Mouse (Mus musculus): Measurements from ENCODE around the gene Gipc2. TPM values are rescaled to one million over a fixed set of nuclear protein-coding genes. Genes with fewer than 3 reads are reported as not detected.

The Gipc2 gene
- total RNA-seq, 2 experiments from 2014 or later: 1.4 to 3.0 TPM

DNA sequence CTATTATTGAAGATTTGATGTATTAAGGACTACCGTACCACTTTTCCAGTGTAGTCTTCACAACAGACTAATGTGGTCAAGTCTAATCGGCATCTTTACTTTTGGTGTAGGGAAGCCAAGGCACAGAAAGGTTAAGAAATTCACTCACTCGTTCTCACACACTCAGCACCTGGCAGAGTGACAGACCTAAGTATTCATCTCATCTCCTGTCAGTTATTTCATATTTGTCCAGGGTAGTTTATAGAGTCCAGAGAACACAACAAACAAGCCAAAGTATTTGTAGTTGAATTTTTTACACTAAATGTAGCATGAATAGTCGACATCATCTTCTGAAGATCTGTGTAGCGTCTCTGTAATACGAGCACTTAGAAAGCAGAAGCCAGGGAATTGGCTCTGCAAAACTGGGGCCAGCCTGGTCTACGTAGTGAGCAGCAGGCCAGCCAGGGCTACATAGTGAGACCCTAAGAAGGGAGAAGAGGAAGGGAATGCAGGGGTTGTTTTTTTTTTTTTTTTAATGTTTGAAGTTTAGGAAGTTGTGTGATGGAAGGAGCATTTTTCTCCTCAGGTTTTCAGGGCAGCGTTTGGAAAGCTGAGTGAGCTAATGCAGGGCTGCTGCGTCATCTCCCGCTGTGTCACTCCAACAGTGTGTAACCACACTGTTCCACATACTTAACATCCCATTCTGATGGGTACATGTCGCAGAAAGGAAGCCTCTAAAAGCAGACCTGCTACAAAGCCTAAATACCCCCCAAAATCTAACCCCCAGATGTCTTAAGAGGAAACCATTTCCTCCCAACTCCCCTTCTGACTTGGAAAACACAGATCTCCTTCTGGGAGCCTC lies 44.6 kb downstream of the Gipc2 start:
- no peak for DNase-seq (ENCODE audit: low spot score in 2 of 2)

DNA sequence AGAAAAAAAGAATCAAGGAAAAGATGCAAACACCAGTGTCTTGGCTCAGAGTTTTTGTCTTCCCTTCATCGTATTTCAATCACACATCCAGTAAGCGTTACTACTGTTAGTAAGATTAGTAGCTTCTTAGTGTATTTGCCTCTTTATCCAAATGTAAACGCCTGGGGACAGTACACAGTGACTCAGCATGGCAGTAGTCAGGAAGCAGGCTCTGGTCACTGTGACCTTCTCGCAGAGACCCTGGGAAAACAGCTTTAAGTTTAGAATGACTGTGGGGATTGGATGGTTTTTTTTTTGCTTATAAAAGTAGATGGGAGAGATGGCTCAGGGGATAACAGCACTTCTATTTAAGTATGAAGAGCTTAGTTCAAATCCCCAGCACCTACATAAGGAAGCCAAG lies 46.0 kb downstream of the Gipc2 start:
- DNase-seq (ENCODE audit: low spot score in 2 of 2): no peak

DNA sequence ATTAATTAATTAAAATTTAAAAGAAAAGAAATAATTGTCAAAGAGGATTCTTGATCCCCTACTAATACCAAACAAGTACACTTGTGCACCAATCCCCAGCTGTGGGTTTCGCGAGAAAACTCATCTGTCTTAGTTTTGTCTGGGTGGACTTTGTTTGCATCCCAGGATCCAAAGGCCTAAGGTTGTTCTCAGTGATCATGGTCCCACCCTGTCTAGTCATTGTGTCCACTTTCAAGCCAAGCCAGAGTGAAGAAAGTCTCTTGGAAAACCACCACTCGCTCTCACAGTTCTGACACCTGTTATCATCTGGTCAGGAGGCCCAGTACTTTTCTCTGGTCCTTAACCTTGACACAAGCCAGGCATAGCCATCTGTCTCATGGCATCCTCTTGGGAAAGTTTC lies 48.1 kb downstream of the Gipc2 start:
- no peak for DNase-seq (ENCODE audit: low spot score in 2 of 2)

- no peak for DNase-seq (ENCODE audit: low spot score in 2 of 2)
Measured at GRCm38 (mm10) chr3:152116140-152116539, 49.9 kb downstream of the Gipc2 start.

GRCm38 (mm10) chr3:152114786-152115185 lies 51.2 kb downstream of the Gipc2 start:
- DNase-seq (ENCODE audit: low spot score in 2 of 2): peak in 1 of 2 experiments; percentile 13

GRCm38 (mm10) chr3:152114222-152114621 lies 51.8 kb downstream of the Gipc2 start:
- DNase-seq (ENCODE audit: low spot score in 2 of 2): no peak

- no peak for DNase-seq (ENCODE audit: low spot score in 2 of 2)
Measured at GRCm38 (mm10) chr3:152113496-152113895, 52.5 kb downstream of the Gipc2 start.

DNA sequence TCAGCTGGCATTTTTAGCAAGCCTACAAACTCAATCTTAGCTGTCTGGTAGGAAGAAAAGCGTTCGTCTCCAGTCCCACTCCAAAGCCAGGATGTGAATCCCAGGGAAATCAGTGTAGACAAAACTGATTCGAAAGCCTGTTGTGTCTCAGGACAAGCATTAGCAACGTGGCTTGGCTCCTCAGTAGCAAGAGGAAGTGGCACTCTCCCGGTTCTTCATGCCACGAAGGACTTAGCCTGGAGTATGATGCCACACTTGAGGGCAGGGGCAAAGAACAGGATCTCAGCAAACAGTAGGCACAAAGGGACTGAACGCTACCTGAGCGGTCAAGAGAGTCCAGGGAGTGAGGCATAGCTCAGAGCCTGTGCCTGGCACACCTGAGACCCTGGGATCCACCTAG lies 53.4 kb downstream of the Gipc2 start:
- DNase-seq (ENCODE audit: low spot score in 2 of 2): no peak

DNA sequence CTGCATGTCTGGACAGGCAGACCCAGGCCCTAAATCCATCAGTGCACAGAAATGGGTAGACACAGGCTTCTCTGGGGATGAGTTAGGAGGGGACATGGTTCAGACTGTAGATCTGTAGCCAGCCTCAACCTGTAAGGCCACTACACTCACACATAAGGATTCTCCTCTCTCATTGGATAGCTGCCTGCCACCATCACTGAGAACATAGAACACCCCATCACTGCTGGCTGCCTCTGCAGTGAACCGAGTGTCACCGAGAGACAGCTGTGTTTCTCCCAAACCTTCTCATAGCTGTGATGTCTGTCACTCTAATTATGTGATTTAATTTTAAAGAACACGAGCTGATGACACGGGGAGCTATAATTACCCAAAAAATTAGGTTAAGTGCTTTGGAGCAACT lies 54.5 kb downstream of the Gipc2 start:
- DNase-seq (ENCODE audit: low spot score in 2 of 2): no peak

DNA sequence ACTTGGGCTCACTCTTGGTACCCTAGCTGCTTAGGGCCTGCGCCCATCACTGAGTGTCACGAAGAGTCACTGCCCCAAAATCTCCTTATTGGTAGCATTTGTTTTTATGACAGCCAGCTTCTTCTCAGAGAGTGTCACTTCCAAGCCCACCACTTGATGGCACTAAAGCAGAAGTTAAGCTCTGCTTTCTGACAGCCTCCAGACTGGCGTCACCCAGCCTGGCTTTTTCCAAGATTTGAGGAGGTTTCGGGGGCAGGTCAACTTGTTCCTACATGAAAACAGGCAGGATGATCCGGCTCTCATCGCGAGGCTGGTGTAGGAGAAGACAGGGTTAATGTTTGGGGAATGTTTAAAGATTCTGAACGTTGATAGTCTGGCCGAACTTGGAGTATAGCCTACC lies 54.9 kb downstream of the Gipc2 start:
- DNase-seq (ENCODE audit: low spot score in 2 of 2): peak; percentile 81 to 87

GRCm38 (mm10) chr3:152109260-152109587 lies 56.8 kb downstream of the Gipc2 start:
- no peak for DNase-seq (ENCODE audit: low spot score in 2 of 2)

DNA sequence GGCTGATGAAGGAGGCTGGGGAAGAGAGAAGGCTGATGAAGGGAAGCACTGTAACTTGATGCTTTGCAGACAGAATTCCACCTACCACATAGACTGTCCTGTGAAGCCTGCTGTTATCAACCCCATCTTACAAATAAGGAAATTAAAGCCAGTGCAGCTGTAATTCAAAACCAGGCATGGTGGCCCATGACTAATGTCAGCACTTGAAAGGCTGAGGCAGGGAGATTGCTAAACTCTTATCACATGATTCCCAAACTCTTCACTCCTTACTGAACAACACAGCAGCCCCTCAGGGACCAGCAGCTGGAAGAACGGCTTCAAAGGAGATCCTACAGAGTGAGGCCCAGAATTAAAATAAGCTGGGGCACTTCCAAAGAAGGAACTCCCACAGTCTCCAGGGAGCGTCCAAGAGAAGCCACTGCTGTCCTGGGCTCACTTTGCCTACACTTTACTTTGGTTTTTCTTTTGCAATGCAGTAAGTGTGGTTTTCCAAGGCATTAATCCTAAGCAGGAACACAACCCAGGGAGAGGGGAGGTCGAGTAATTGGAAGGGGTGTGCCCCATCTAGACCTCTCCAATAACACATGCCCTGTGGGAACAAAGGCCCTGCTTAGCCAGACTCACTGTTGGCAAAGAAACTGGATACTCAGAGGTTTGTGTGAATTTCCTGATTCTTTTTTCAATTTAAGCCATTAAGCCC lies 57.3 kb downstream of the Gipc2 start:
- no peak for DNase-seq (ENCODE audit: low spot score in 2 of 2)

- no peak for DNase-seq (ENCODE audit: low spot score in 2 of 2)
Measured at GRCm38 (mm10) chr3:152108003-152108395, 58.0 kb downstream of the Gipc2 start.

GRCm38 (mm10) chr3:152107149-152108002 lies 58.7 kb downstream of the Gipc2 start:
- DNase-seq (ENCODE audit: low spot score in 2 of 2): no peak

- DNase-seq (ENCODE audit: low spot score in 2 of 2): peak; percentile 36 to 52
Measured at GRCm38 (mm10) chr3:152106225-152107148, 59.5 kb downstream of the Gipc2 start.

DNA sequence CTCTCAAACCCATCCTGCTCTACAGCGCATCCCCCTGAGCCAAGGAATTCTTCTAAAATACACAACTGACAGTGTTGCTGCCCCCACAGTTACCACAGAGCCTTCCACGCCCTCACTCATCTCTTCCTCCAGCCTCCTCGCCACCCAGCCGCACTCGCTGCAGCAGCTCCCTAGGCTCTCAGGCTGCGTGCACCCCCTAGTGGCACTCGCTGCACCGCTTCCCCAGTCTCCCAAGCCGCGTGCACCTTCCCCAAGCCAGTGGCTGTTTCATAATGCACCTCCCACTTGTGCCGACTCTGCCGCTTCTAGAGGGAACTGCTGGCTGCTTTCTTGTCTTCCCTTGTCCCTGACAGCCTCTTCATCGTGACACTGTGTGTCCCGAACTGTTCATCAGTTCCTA lies 60.7 kb downstream of the Gipc2 start:
- peak; percentile 54 to 56 for DNase-seq (ENCODE audit: low spot score in 2 of 2)

DNA sequence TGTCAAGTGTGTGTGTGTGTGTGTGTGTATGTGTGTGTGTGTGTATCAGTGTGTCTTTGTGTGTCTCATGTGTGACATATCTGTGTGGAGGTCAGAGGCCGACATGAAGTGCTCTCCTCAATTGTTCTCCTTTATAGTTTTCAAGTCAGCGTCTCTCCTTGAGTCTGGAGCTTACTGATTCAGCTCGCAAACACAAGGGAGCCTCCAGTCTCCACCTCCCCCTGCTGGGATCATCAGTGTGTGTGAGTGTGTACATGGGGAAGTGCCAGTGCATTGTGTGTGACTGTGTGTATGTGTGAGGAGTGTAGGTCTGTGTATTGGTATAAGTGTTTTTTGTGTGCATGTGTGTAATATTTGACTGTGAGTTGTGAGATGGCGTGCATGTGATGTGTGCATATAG lies 62.6 kb downstream of the Gipc2 start:
- DNase-seq (ENCODE audit: low spot score in 2 of 2): no peak

GRCm38 (mm10) chr3:152101459-152101858 lies 64.6 kb downstream of the Gipc2 start:
- DNase-seq (ENCODE audit: low spot score in 2 of 2): no peak

- no peak for DNase-seq (ENCODE audit: low spot score in 2 of 2)
Measured at GRCm38 (mm10) chr3:152100119-152100818, 65.8 kb downstream of the Gipc2 start.

DNA sequence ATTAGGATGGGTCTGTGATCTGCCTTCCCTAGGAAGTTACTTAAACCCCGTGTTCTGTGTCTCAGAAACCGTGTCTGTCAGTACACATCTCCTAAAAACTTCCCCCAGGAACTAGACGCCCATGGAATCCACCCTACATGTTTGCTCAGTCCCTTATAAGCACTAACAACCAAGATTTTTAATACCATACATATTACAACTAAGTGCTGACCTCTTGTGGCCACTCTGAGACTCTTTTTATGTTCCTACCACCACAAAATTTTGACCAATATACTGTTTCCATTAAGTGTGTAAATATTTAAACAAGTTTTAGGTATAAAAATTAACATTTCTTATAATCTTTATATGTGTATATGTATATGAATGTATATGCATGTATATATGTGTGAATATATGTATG lies 71.0 kb downstream of the Gipc2 start:
- DNase-seq (ENCODE audit: low spot score in 2 of 2): peak in 1 of 2 experiments; percentile 34
